Mouse (Mus musculus) liver, embryonic 16.5 days (tissue): ENCODE measurements around the gene Nfkbid. TPM values are rescaled to one million over a fixed set of nuclear protein-coding genes. Genes with fewer than 3 reads are reported as not detected.

Source experiments
- ATAC-seq: fragments of 200-750 bp; cut with Nextera tagmentation; 2 replicates; pipeline ENCODE4 v1.8.0; 2017; ENCODE audit warnings: low read depth, mild to moderate bottlenecking, moderate number of reproducible peaks, moderate library complexity
- H3K27ac ChIP-seq: fragments of 300-500 bp; sonication (generic); 2 replicates; pipeline ENCODE4 v1.5.1; 2014; ENCODE audit warnings: mild to moderate bottlenecking, low read length
- H3K27me3 ChIP-seq: fragments of 300-500 bp; sonication (generic); 2 replicates; pipeline ENCODE4 v1.6.1; 2014; ENCODE audit warnings: low read depth, low read length, mixed read lengths; ENCODE audit not compliant: control insufficient read depth, insufficient read depth
- H3K36me3 ChIP-seq: fragments of 300-500 bp; sonication (generic); 2 replicates; pipeline ENCODE4 v1.6.1; 2014; ENCODE audit warnings: mild to moderate bottlenecking; ENCODE audit not compliant: control insufficient read depth, insufficient read depth
- H3K4me1 ChIP-seq: fragments of 300-500 bp; sonication (generic); 2 replicates; pipeline ENCODE4 v1.6.1; 2014; ENCODE audit warnings: low read depth, low read length, mixed read lengths; ENCODE audit not compliant: control insufficient read depth
- H3K4me2 ChIP-seq: fragments of 300-500 bp; sonication (generic); 2 replicates; pipeline ENCODE4 v1.6.1; 2014; ENCODE audit warnings: low read depth, low read length, mixed read lengths
- H3K4me3 ChIP-seq: fragments of 300-500 bp; sonication (generic); 2 replicates; pipeline ENCODE4 v1.5.1; 2014; ENCODE audit warnings: low read depth, mild to moderate bottlenecking, low read length
- H3K9ac ChIP-seq: fragments of 300-500 bp; sonication (generic); 2 replicates; pipeline ENCODE4 v1.6.1; 2014; ENCODE audit warnings: low read depth, low read length
- H3K9me3 ChIP-seq: fragments of 300-500 bp; sonication (generic); replicated peaks from 2 replicates; pipeline ENCODE4 v1.6.1; 2016; ENCODE audit warnings: low read length; ENCODE audit not compliant: control insufficient read depth
- WGBS: fragments of 180-500 bp; shearing (Covaris S2); extraction: QIAGEN DNeasy Blood & Tissue Kit; methylation state at CpG from one replicate; pipeline ENCODE4 v1.1.7; 2014; ENCODE audit not compliant: insufficient replicate concordance; 5-methylcytosine and 5-hydroxymethylcytosine counted together
- polyA plus RNA-seq: library from polyadenylated mRNA; unstranded; fragments of >200 nt; fragmentation: Nextera tagmentation; extraction: Ambion mirVana; gene quantifications from 2 replicates; pipeline ENCODE4 v1.2.1, GENCODE M21; 2015

Nfkbid gene
- polyA plus RNA-seq, 1 experiment from 2014 or later, result 1.4 TPM

DNA sequence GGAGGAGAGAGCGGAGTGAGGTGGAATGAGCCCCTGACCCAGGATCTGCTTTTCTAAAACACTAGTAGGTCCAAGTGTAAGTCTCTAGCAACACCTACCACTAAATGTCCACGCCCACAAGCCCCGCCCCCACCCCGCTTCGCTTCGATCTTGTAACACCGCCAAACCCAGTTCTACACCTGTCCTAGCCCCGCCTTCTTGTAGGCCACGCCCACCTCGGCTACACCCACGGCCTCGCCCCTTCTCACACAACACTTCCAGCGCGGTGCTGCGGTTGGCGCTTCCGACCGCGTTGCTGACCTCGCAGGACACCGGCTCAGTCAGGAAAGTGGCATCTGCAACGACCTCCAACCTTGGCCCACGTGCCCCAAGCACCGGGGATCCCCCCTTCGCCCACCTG lies 32.2 kb downstream of the Nfkbid start:
- WGBS, result 2% methylated on average over 25 of the region's 25 CpGs
- peak overlapping the region; percentile 41 for H3K4me2 ChIP-seq
- H3K4me3 ChIP-seq, result no peak overlapping the region; the same call in 1 of the 2 replicates
- no peak overlapping the region for H3K27ac ChIP-seq
- peaks cover 7% of the 10 kb centered on the region for H3K4me1 ChIP-seq
- H3K27me3 ChIP-seq, result peaks cover 59% of the 10 kb centered on the region
- no peaks in the 10 kb centered on the region for H3K36me3 ChIP-seq
- no peaks in the 10 kb centered on the region for H3K9me3 ChIP-seq
- H3K9ac ChIP-seq, result no peak overlapping the region
- peak; percentile 68 for ATAC-seq

DNA sequence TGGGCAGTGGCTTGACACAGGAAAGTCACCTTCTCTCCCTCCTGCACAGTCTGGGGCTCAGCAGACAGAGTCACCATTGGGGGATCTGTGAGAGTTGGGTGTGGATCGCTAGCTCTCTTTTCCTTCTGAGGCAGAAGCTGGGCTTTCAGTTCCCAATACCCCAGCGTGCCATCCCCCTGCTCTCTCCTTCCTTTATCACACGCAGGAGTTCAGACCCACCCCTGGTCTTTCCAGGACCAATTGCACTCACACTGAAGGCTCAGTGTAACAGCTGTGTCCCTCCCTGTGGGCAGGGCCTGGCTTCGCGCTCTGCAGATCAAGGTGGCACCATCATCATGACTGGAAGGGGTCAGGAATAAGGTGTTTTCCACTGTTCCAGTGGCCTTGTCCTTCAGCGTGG lies 32.7 kb downstream of the Nfkbid start:
- H3K4me2 ChIP-seq, result peak overlapping the region; percentile 41
- H3K4me3 ChIP-seq, result no peak overlapping the region
- no peak for ATAC-seq
- H3K36me3 ChIP-seq, result no peaks in the 10 kb centered on the region
- no peak overlapping the region for H3K27ac ChIP-seq
- H3K4me1 ChIP-seq, result peaks cover 7% of the 10 kb centered on the region
- WGBS, result 11% methylated on average over 6 of the region's 6 CpGs
- no peak overlapping the region for H3K9ac ChIP-seq
- no peaks in the 10 kb centered on the region for H3K9me3 ChIP-seq
- H3K27me3 ChIP-seq, result peaks cover 59% of the 10 kb centered on the region

DNA sequence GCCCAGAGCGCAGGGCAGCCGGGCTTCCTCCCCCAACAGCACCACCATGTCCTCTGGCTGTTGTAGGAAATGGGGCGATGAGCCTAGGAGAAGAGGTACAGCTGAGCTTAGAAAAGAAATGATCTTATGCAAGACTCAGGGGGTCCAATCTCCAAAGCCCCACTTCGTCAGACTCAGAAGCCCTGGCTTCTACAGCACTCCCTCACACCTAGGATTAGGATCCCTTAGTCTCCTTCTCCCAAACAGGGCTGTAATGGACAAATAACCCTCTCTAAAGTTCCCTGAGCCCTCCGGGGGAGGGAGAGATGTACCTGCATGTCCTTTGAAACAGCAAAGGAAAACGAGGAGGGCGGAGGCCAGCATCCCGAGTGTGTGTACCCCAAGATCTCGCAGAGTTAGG lies 35.0 kb downstream of the Nfkbid start:
- no peak overlapping the region for H3K4me2 ChIP-seq
- H3K27me3 ChIP-seq, result peaks cover 73% of the 10 kb centered on the region
- no peak overlapping the region for H3K4me3 ChIP-seq
- no peak for ATAC-seq
- H3K9ac ChIP-seq, result no peak overlapping the region
- H3K9me3 ChIP-seq, result no peaks in the 10 kb centered on the region
- H3K36me3 ChIP-seq, result no peaks in the 10 kb centered on the region
- H3K27ac ChIP-seq, result no peak overlapping the region
- under 1% methylated on average over 9 of the region's 9 CpGs for WGBS
- H3K4me1 ChIP-seq, result peaks cover 7% of the 10 kb centered on the region

DNA sequence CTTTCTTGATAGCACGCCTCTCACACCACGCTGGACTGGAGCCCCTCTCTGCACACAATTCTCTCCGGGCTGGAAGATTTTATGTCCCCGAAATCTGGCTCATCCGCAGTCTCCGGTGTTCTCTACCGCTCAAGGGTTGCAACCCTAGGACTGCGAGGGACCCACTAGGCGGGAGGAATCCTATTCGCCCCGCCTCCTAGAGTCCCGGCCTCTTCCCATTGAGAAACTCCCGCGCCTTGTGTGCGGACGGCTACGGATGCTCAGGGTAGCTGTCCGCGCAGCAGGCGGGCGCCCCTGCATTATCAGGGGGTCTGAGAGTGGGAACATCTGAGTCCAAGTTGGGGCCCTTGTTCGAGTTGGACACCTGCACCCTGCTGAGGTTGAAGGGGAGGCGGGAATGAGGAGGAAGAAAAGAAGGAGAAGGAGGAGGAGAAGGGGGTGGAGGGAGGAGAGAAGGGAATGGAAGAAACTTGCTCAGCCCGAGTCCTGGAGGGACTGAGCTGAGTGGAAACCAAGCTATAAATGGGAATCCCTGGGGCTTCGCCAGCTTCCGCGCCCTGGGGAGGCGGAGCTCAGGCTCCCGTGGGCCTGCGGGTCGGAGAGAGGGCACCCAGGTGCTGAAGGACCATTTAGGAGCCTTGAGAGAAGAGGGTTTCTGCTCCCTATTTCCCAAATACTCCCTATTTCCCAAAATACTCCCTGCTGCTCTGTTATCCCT lies 35.5 kb downstream of the Nfkbid start:
- Histone ChIP-seq H3K4me1 (peaks cover 7% of the 10 kb centered on the region), H3K36me3 (no peaks in the 10 kb centered on the region), H3K27me3 (peaks cover 73% of the 10 kb centered on the region), H3K4me3 (no peak overlapping the region), H3K9me3 (no peaks in the 10 kb centered on the region), H3K4me2 (no peak overlapping the region), H3K27ac (no peak overlapping the region), H3K9ac (no peak overlapping the region)
- 1% methylated on average over 31 of the region's 31 CpGs for WGBS
- no peak for ATAC-seq

DNA sequence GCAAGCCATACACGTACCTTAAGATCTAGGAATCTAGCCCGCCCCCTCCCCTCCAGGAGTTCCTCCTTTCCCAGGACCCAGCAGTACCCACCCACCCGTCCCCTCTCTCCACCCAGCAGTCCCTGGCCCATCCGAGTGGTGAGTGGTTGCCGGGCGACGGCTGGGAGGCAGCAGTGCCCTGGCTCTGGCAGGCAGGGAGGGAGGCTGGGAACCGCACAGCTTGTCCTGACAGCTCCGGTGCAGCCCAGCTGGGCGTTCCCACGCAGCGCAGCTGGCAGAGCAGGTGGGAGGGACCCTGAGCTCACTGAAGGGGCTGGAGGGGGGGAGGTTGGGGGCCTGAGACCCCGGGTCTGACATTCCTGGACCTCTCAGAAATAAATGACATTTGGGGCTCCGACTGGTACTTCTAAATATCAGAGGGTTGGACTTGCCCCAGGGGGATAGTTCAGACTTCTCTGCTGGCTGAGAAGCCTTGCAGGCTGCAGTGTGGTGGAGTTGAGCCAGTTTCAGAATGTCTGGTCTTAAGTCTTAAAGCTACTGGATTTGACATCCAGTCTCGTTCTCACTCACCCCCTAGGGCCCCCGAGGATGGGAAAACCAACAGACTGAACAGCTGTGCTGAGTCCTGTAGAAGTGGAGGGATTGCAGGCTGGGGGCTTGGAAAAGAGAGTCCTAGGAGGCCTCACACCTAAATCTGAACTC lies 36.2 kb downstream of the Nfkbid start, which contains the start of the genes Kirrel2 and Nphs1:
Gene Kirrel2 (minus strand): TSS at position 62 of the 702 bp plus-strand sequence.
Gene Nphs1 (plus strand): TSS at position 687 of the 702 bp plus-strand sequence.
- Histone ChIP-seq H3K27ac (no peak within 1 kb of the TSS), H3K9ac (no peak within 1 kb of the TSS), H3K4me2 (no peak within 1 kb of the TSS), H3K27me3 (peaks cover 69% of the 10 kb centered on the region), H3K36me3 (no peaks in the 10 kb centered on the region), H3K4me1 (peaks cover 7% of the 10 kb centered on the region), H3K9me3 (no peaks in the 10 kb centered on the region), H3K4me3 (no peak within 1 kb of the TSS)
- no peak for ATAC-seq
- WGBS, result 4% methylated on average over 16 of the region's 16 CpGs

DNA sequence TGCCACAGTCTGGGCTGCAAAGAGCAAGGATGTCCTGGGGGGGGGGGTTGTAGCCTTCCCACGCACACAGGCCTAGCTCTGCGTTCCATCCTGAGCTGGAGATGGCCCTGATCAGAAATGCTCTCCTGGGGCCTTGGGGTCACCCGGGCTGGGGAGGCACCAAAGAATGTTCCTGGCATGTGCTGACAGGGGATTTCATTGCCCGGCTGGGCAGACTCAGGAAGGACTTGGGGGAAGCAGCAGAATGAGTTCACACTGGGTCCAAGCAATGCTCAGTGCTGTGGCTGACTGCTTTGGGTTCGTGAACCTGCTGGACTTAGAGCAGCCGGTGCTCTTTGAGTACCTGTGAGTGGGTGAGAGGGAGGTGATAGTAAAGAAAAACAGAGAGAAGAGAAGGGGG lies 38.0 kb downstream of the Nfkbid start:
- Histone ChIP-seq H3K36me3 (no peaks in the 10 kb centered on the region), H3K4me3 (no peak overlapping the region), H3K4me2 (no peak overlapping the region), H3K9ac (no peak overlapping the region), H3K9me3 (no peaks in the 10 kb centered on the region), H3K4me1 (no peaks in the 10 kb centered on the region), H3K27ac (no peak overlapping the region), H3K27me3 (peaks cover 58% of the 10 kb centered on the region)
- ATAC-seq, result no peak
- WGBS, result 27% methylated on average over 6 of the region's 6 CpGs

DNA sequence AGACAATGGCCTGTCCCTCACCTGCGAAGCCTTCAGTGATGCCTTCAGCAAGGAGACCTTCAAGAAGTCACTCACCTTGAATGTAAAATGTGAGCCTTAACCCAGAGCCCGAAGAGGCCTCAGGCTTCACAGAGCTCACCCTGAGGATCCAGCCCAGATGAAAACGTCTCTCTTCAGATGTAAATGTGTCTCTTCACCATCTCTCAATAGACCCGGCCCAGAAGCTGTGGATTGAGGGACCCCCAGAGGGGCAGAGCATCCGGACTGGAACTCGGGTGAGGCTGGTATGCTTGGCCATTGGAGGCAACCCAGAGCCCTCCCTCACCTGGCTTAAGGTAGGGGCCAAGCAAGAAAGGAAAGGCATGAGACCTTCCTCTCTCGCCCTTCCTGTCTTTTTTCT lies 42.0 kb downstream of the Nfkbid start:
- Histone ChIP-seq H3K9me3 (no peaks in the 10 kb centered on the region), H3K9ac (no peak overlapping the region), H3K4me1 (no peaks in the 10 kb centered on the region), H3K27ac (no peak overlapping the region), H3K4me3 (no peak overlapping the region), H3K4me2 (no peak overlapping the region), H3K27me3 (peaks cover 52% of the 10 kb centered on the region), H3K36me3 (no peaks in the 10 kb centered on the region)
- WGBS, result 31% methylated on average over 7 of the region's 7 CpGs
- no peak for ATAC-seq

DNA sequence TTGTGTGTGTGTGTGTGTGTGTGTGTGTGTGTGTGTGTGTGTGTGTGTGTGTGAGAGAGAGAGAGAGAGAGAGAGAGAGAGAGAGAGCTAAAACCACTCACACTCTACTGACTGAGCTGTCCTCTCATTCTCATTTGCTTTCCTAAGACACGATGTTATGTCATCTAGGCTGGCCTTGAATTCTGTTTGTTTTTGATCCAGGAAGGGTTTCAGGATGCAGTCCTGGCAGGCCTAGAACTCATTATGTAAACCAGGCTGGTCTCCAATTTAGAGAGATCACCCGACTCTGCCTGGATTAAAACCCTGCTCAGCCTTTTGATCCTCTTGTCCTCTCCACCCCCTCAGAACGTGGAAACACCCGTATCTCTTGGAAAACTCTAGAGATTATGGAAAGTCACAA lies 42.5 kb downstream of the Nfkbid start:
- no peak overlapping the region for H3K4me2 ChIP-seq
- H3K9ac ChIP-seq, result no peak overlapping the region
- H3K36me3 ChIP-seq, result no peaks in the 10 kb centered on the region
- WGBS, result 18% methylated on average over 4 of the region's 4 CpGs
- H3K27me3 ChIP-seq, result peaks cover 51% of the 10 kb centered on the region
- H3K27ac ChIP-seq, result no peak overlapping the region
- ATAC-seq, result no peak
- no peaks in the 10 kb centered on the region for H3K9me3 ChIP-seq
- no peaks in the 10 kb centered on the region for H3K4me1 ChIP-seq
- H3K4me3 ChIP-seq, result no peak overlapping the region

DNA sequence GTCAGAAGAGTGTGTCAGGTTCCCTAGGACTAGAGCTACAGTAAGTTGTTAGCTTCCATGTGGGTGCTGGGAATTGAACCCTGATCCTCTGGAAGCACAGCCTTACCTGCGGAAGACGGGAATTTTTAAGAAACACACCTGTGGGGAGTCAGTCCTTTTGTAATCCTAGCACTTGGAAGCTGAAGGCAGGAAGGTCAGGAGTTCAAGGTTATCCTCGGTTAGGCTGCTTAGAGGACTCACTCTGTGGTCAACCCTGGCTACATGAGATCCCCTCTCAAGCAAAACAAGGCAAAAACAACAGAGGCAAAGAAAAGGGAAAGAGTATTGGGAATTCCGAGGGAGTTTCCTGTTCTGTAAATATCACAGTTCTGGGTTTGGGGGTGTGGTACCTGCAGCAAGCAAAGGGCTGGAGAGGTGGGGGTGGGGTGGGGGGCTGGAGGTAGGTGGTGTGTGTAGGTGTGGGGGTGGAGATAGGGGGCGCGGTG lies 43.3 kb downstream of the Nfkbid start:
- H3K36me3 ChIP-seq, result no peaks in the 10 kb centered on the region
- H3K4me2 ChIP-seq, result no peak overlapping the region
- no peak for ATAC-seq
- 10% methylated on average over 6 of the region's 6 CpGs for WGBS
- no peaks in the 10 kb centered on the region for H3K4me1 ChIP-seq
- no peaks in the 10 kb centered on the region for H3K9me3 ChIP-seq
- H3K4me3 ChIP-seq, result no peak overlapping the region
- no peak overlapping the region for H3K27ac ChIP-seq
- H3K9ac ChIP-seq, result no peak overlapping the region
- peaks cover 51% of the 10 kb centered on the region for H3K27me3 ChIP-seq
